Mouse (Mus musculus) adrenal gland, postnatal 25 days (tissue): ENCODE data around the gene Thbs3. TPM values are rescaled to one million over a fixed set of nuclear protein-coding genes. Genes with fewer than 3 reads are reported as not detected.
"Not testable (repeated sequence)": the region's sequence is repeated elsewhere in the genome, so short reads cannot be mapped to it uniquely, and the experiment has no call there.

ENCODE experiments used
- DNase-seq: peaks from one replicate; pipeline ENCODE4 v3.0.0; 2021; ENCODE audit warnings: mixed read lengths
- total RNA-seq: library from RNA; stranded (reverse); gene quantifications from 2 replicates; pipeline ENCODE4 v1.2.3, GENCODE M21; 2021

Gene Thbs3
- total RNA-seq, 1 experiment from 2014 or later: 6.1 TPM

DNA sequence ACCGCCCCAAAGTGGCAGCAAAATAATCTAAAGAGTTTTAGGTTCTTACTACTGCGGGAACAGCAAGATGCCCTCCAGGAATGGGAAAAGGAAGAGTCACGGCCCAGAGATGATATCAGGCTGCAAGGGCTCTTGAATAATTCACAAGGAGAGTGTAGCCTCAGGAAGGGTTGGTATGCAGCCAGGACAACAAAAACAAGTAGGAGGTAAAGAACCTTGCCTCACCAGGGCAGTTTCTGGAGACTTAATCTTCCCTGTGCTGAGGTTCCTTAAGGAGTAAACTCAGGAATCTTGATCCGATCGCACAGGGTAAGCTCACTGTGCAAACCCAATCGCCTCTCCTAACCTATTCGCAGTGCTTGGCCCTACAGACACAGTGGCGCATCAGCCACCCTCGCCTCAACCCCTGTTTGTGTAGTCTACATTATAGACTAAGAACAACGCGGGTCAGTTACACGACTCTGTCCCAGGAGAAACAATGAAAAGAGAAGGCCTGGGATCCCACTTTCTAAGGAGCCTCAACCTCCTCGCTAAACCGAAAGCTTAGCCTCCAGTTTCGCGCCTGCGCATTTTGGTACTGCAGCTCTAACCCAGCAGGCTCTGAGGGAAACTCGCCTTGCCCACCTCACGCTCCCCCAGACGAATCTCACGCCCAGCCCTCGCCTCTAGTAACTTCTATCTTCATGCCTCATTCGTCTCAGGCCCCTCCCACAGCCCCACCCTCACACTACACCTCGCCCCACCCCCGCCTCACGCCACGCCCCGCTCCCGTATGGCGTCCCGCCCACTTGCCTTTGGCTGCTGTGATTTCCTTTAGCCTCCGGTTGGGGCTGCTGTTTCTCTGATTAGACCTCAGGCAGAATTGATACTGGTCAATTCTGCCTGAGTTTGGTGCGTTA is 18.8 kb upstream of the Thbs3 start:
- peak; percentile 91 for DNase-seq

DNA sequence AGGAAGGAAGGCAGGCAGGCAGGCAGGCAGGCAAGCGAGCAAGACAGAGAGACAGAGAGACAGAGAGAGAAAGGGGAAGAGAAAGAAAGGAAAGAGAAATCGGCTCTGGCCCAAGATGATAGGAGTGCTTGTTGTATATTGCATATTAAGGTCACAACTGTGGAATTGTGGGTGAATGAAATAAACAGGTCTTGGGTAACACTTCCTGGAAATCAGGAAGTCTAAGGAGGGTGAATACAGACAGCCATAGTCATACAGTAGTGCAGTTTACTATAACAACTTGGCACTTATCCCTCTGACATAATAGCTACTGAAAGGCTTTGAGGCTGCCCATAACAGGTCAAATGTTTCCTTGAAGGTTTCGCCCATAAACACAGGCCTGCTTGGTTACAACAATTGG is 15.1 kb upstream of the Thbs3 start:
- no peak for DNase-seq

DNA sequence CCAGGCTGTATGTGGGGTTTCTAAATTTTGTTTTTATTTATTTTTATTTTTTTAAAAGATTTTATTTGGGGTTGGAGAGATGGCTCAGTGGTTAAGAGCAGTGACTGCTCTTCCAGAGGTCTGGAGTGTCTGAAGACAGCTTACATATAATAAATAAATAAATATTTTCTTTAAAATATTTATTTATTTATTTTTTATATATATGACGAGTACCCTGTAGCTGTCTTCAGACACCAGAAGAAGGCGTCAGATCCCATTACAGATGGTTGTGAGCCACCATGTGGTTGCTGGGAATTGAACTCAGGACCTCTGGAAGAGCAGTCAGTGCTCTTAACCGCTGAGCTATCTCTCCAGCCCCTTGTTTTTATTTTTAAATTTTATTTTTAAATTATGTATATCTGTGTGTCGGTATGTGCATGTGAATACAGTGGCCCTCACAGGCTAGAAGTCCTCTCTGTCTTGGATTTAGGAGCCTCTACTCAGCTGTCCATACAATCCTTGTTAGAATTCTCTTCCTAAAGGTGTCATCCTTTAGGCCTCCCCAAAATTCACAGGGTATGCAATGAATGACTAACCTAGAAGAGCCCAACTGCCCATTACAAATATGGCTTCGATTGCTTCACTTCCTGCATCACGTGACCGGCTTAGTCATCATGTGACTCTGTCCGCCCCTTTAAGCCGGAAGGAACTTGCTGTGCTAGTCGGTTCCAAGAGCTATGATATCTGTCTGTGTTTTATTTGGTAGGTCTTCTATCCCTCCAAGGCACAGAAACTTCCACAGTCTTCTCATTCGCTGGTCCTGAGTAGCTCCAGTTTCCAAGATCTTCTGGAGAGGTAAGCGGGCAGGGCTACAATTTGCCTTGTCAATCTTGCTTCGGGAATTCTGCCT is 12.5 kb upstream of the Thbs3 start, which contains the start of gene Gba:
Gba (plus strand) TSS at position 676 of the 889 bp plus-strand sequence.
- DNase-seq: peak; percentile 82

DNA sequence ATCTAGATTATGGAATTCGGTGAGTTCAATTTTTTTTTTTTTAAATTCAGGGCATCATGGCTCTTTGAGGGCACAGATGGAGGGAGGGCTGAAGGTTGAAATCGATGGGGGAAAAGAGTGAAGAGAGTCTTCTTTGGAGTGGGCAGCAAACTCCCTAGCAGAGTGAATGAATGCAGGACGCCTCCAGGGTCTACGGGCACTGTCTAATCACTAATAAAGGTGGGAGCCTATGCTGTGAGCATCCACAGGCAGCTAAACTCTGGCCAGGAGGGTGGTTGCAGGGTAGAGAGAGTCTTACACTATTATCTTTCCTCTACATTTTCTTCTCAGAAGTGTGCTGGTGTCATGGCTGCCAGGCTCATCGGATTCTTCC is 11.9 kb upstream of the Thbs3 start:
- no peak for DNase-seq

DNA sequence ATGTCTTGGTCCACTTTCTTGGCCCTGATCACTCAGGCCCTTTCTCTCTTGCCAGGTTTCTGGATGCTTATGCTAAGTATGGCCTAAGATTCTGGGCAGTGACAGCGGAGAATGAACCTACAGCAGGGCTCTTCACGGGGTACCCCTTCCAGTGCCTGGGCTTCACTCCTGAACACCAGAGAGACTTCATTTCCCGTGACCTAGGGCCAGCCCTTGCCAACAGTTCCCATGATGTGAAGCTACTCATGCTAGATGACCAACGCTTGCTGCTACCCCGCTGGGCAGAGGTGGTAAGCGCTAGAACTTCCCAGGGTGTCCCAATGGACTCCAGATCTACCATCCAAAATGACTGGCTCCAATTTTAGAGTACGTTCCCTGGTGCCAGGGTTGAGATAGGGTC is 8.9 kb upstream of the Thbs3 start:
- no peak for DNase-seq

DNA sequence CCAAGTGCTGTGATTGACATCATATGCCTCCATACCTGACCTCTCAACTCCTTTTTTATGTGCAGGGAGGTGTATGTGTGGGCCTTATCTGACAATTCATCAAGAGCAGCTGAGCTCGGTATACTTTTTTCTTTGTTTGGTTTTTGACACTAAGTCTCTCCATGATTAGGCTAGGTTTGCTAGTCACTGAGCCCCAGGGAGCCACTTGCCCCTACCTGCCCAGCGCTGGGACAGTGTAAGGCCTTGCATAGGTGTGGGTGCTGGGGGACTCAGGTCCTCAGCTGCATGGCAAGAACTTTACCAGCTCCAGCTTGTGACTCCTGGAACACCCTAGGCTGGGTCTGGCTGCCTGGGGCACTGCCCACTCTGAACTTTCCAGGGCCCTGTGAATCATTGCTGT is 8.3 kb upstream of the Thbs3 start:
- DNase-seq: no peak

DNA sequence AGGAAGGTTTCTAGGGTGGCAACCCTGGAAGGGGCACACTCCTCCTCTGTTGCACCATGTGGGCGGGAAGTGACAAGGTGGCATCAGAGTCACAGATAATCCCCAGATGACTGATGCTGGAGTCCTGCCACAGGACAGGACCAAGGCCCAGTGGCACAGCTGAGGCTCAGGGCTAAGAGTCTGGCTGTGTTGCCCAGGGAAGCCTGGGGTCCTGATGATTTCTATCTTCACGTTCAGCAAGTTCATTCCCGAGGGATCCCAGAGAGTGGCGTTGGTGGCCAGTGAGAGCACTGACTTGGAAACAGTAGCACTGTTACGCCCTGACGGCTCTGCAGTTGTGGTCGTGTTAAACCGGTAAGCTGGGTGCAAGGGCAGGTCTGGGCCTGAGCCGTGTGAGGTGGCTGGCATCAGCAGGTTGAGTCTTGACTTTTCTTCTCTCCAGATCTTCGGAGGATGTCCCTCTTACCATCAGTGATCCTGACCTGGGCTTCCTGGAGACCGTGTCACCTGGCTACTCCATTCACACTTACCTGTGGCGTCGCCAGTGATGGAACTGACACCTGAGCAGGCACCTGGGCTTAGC is 6.8 kb upstream of the Thbs3 start:
- no peak for DNase-seq

DNA sequence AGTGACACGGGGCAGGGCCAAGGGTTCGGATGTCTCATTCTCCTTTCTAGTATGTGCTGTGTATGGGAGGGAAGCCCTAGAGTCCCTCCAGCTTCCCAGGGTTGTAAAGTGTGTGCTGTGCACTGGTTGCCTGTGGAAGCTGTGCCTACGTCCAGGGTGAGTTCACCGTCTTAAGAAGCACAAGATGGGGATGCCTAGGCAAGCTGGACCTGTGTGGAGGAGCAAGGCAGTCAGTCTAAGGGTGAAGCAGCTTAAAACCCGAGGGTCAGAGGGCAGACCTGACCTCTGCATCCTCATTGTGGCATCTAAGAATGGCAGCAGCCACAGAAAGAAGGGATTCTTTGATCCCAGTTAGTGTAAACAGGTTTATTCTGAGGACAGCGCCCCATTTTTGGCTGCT is 6.2 kb upstream of the Thbs3 start:
- no peak for DNase-seq

DNA sequence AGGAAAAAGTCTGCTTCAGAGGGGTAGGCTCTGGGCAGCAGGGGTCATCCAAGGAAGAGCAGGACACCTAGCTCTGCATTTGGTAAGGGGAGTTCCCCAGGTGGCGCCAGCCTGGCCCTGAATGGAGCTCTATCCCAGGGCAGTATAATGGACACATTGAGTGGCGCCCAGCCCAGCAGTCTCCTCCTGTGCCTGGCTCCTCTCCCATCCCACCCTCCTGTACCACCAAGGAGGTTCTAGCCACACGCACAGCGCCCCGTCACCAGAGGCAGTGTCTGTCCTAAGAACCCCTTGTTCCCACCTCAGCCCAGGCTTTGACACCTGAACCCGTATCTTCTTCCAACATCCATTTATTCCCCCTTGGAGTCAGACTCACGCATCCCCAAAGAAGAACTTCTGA is 5.2 kb upstream of the Thbs3 start:
- DNase-seq: no peak

DNA sequence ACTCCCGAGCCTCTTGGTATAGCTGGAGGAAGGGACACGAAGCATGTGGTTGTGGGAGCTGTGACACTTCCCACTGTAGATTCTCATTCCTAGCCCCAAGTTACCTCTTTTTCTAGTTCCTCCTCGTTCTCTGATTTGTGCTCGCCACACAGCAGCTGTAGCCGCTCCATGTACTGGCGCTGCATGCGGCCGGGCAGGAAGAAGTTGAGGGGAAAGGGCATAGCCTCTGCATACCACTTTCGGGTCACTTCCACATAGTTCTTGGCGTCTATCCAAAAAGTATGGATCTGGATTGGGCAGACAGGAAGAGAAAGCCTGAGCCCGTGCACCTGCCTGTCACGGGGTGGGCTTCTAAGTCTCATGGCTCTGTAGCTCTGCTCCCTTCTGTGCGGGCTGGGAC is 4.8 kb upstream of the Thbs3 start:
- no peak for DNase-seq

DNA sequence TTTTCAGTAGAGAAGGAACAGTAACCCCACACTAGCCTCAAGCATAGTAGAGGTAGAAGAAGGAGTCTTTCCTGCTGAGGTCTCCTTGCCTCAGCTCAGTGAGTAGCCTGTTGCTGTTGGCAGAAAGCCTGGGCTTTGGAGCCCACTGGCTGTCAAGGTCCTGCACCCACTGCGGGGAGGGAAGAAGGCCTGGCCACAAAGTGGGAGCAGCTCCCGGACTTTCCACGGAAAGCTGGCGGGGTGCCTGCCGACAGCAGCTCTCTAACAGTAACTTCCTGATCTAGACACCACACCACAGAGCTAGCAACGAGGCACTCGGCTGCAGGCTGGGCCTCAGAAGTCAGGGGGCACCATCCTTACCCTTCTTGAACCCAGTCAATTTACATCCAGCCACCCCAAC is 4.2 kb upstream of the Thbs3 start:
- DNase-seq: peak; percentile 41

DNA sequence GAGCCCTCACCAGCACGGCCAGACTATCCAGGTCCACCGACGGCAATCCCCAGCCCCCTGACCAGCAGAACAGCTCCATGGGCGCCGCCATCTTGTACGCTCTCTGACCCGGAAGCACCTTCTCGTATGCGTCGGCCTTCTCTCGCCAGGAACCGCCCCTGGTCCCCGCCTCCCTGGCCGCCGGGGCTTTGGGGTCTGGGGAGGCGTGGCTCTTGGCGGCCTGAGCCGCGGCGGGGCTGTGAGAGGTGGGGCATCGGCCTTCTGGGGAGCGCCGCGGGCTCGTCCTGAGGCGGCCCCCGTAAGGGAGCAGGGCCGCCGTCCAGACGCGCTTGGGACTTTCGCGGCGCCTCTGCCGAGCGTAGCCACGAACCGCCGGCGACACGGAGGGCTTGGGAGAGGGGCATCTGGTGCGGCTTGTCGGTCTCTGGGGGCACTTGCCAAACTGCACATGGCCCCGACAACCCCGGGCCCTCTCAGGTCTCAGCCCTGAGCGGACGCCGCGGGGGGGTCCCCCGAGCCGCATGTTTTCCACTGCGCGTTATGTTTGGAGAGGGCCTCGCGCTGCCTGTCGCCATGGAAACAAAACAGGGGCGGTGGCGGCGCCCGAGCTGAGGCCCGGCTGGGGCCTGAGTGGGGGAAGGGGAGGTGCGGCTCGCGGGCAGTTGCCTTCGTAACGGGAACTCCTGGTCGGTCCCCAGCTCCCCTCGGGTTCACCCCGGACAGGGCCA is 1.0 kb upstream of the Thbs3 start:
- peak; percentile 93 for DNase-seq

DNA sequence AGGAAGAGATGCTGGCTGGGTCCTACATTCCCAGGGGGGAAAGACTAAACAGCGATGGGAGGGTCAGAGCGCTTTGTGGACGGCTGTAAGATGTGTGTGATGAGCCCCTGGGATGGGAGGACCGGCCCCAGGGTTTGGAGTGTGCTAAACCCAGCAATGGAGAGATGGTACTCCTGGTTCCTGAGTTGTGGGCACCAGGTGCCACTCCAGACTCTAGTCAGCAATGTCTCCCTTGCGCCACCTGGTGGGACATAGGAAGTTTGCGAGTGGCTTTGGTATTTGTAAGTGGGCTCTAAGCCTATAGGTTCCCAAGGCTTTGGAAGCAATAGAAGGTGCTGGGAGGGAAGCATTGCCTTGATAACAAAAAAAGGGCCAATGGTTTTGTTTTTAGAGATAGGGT is 873 bp downstream of the Thbs3 start:
- DNase-seq: peak; percentile 78

DNA sequence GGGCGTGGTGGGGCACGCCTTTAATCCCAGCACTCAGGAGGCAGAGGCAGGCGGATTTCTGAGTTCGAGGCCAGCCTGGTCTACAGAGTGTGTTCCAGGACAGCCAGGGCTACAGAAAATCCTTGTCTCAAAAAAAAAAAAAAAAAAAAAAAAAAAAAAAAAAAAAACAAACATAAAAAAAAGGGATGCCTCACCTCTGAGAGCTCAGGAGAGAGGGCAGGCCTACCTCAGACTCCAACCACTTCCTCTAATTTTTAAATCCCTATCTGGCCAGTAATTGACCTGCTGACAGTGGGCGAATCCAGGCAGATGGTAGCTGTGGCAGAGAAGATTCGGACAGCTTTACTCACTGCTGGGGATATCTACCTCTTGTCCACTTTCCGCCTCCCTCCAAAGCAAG is 1.4 kb downstream of the Thbs3 start:
- DNase-seq: not testable (repeated sequence)

DNA sequence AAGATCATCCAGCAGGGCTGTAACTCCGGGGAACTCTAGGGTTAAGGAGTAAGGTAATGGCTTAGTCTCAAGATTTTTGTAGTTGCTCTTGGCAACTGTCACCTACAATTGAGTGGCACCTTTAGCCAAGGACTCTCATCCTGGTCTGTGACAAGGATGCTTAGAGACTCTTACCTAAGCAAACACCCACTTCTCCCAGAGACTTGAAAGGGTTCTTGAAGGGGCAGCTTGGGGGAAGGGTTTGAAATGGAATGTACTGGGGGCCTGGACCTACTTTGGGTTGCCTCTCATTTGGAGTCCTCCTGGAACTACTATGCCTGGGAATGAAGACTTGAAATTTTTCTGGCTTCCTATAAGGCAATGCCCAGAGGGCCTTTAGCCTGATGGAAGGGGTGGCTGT is 3.3 kb downstream of the Thbs3 start:
- no peak for DNase-seq

DNA sequence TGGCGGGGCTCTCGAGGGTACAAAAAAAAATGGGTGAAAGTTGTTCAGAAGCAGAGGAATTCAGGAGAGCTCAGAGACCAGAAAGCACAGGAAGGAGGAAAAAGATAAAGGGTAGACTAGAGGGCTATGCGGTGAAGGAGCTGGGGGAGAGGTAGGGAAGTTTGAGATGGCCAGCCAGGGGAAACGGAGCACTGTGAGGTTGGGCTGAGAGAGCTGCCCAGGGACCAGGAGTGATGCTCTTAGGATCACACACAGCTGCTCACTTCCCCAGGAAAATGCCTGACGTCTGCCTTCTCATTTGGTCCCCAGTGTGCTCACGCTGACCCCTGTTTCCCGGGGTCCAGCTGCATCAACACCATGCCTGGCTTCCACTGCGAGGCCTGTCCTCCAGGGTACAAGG is 4.6 kb downstream of the Thbs3 start:
- no peak for DNase-seq

DNA sequence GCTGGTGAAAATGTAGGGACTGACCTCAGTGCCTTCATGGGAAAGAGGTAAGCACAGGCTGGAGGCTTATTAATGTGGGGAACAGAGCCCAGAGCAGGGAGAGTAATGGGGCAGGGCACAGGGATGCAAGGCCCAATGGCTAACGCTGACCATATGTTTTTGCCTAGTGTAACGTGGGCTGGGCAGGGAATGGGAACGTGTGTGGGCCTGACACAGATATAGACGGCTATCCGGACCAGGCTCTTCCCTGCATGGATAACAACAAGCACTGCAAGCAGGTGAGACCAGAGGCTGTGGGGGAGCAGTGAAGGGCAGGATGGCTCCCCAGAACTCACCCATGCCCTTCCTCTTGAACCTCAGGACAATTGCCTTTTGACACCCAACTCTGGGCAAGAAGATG is 6.2 kb downstream of the Thbs3 start:
- DNase-seq: no peak

DNA sequence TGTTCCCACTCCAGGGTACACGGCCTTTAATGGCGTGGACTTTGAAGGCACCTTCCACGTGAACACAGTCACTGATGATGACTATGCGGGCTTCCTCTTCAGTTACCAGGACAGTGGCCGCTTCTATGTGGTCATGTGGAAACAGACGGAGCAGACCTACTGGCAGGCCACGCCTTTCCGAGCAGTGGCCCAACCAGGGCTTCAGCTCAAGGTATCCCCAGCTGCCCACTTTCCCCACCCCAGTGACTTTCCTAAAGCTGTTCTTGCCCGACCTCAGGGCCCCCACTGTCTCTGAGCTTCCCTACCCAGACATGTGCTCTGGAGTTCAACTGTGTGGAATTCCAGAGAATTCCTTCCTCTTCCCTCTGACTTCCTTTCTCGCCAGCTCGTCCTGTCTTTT is 9.8 kb downstream of the Thbs3 start:
- DNase-seq: no peak

DNA sequence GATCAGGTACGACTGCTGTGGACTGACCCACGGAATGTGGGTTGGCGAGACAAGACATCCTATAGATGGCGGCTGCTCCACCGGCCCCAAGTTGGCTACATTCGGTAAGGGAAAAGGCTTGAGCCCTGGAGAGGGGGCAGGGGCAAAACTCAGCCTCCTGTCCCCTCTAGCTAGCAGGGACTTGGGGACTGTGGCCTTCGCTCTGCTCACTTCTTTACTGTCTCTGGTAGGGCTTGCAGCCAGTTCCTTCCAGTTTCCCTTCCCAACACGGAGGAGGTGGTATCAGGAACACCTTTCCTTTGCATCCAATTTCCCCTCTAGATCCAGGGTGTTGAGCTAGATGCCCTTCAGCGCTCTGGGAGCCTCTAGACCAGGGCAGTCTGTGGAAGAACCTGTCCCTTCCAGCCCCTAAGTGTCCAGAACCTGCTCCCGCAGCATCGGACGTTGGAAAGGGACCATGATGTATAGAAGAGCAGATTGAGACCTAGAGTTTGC is 10.4 kb downstream of the Thbs3 start:
- no peak for DNase-seq

DNA sequence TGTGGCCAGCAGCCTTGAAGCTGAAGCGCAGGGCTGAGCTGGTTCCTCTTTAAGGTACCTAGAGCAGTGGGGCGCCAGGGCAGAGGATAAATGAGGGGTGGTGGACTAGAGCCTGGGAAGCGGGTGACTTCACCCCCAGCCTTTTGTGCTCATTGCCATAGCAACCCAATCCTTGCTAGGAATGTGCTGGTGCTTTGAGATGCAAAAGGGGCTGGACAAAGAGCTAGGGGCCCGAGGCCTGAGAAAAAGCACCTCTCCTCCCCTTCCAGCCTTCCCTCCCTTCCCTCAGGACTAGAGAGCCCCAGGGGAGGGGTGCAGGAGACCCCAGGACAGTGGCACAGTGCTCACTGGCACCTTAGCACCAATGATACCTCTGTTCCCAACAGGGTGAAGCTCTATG is 10.9 kb downstream of the Thbs3 start:
- no peak for DNase-seq

DNA sequence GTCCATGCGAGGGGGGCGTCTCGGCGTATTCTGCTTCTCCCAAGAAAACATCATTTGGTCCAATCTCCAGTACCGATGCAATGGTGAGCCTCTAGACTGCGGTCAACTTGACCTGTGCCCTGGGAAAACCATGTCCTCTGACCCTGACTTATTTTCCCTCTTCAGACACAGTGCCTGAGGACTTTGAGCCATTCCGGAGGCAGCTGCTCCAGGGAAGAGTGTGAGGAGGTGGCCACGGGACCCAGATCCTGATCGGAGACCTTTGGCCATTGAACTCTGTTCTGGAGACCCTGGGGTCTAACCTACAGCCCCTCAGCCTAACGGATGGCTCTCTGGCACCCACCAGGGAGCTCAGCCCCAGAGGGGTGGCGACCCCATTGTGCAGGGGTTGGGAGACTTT is 11.4 kb downstream of the Thbs3 start:
- no peak for DNase-seq

DNA sequence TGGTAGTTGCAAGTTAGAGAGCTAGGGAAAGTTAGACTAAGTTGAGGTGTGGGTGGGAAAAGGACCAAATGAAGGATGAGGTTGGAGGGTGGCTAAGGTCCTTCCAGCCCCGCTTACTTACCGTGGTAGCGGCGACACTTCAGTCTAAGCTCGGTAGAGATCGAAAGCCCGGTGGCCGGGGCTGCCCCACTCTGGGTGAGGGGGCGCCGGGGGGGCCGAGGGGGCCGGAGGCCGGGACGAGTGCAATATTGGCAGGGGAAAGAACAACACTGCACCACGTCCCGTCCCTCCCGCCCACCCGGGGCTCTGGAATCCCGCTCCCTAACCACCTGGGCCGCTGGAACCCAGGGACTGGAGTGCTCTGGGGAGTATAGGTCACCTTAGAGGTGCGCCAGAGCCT is 11.9 kb downstream of the Thbs3 start, which contains the start of gene Mtx1:
Mtx1 (minus strand) TSS at position 189 of the 400 bp plus-strand sequence.
- DNase-seq: no peak
